Mouse (Mus musculus): ENCODE data around the gene Pkp2.
"Not testable (repeated sequence)": the region's sequence is repeated elsewhere in the genome, so short reads cannot be mapped to it uniquely, and the experiment has no call there.

Gene Pkp2

GRCm38 (mm10) chr16:16213079-16213760, at the start of gene Pkp2:
Gene Pkp2, plus strand, starts transcription at chr16:16213318.
- no peak for DNase-seq (ENCODE audit: low read depth, low spot score)

DNA sequence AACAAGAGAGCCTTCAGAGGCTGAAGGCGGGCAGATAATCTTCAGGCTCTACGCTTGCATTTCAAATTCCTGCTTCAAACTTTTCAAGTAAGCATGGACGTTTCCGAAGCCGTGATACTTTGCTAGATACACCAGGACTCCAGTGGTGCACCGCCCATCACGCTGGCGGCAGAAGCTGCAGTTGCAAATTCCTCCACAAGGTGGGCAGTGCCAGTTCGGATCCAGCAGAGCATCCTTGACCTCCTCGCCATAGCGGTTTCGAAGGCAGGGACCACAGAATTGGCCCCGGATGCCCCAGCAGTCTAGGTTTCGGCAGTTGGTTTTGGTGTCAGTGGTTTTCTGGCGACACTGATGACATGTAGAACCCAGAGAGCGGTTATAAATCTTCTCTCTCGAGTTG, 15.7 kb upstream of the Pkp2 start:
- DNase-seq (ENCODE audit: low read depth, low spot score), result no peak

DNA sequence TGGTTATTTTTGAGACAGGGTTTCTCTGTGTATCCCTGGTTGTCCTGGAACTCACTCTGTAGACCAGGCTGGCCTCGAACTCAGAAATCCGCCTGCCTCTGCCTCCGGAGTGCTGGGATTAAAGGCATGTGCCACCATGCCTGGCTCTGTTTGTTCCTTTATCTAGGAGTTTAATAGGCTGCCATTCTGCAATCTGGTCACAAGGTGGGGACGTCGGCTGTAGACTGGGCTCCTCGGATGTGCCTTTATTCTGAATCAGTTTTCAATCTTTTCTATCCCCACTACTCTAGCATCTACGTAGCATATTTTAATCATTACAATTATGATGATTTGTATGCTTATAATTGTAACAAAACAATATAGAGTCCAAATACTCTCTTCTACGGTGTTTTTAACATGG, 11.1 kb upstream of the Pkp2 start:
- not testable (repeated sequence) for DNase-seq (ENCODE audit: low read depth, low spot score)

- no peak for DNase-seq (ENCODE audit: low read depth, low spot score)
Measured at GRCm38 (mm10) chr16:16204648-16205047, 8.5 kb upstream of the Pkp2 start.

- DNase-seq (ENCODE audit: low read depth, low spot score), result peak; percentile 67
Measured at GRCm38 (mm10) chr16:16212723-16213078, 417 bp upstream of the Pkp2 start.

- DNase-seq (ENCODE audit: low read depth, low spot score), result no peak
Measured at GRCm38 (mm10) chr16:16213761-16214305, 715 bp downstream of the Pkp2 start.

DNA sequence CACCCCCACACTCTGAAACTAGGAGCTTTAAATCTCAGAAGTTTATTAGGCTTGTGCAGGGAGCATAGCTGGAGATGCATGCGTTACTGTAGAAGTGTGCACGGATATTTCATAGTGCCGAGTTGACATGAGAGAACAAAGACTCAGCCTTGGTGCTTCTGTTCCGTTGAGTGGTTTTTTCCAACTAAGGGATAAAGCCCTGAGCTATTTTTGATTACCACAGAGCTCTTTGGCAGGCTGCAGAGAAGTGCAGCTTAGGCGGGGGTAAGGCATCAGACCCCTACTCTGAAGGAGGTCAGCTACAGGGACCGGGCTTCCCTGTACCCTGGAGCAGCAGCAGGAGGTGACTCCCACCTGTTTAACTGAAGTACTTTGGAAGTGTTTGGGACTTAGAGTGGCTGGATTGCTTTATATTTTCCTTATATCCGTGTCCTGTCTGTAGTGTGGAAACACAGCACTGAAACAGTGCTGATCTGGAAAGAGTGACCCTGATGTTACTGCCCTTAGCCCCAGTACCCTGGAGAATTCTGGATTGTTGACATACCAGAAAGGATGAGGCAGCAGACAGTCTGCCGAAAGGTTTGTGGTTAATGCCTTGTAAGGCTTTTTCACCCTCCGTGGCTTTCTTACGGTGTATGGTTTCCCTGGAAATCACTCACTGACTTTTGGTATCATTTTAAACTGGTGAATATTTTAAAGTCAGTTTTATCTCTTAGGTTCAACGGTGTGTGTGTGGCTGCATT, 2.7 kb downstream of the Pkp2 start:
- no peak for DNase-seq (ENCODE audit: low read depth, low spot score)

GRCm38 (mm10) chr16:16216934-16217333, 3.8 kb downstream of the Pkp2 start:
- no peak for DNase-seq (ENCODE audit: low read depth, low spot score)

DNA sequence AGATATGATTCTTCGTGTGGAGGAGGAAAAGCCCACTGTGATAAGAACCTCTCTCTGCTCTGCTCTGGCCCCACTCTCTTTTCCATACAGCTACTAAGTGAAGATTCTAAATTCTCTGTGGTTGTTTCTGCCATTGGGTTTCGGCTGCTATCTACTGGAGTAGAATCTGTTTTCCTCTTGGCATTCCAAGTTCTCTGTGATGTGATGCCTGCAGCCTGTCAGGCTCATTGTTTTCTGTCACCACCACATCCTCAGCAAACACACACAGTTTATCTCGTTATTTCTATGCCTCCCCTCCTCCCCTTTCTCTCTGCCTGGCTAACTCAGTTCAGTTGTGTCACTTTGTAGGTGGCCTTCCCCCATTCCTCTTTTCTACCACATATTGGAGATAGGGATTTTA, 6.7 kb downstream of the Pkp2 start:
- no peak for DNase-seq (ENCODE audit: low read depth, low spot score)

DNA sequence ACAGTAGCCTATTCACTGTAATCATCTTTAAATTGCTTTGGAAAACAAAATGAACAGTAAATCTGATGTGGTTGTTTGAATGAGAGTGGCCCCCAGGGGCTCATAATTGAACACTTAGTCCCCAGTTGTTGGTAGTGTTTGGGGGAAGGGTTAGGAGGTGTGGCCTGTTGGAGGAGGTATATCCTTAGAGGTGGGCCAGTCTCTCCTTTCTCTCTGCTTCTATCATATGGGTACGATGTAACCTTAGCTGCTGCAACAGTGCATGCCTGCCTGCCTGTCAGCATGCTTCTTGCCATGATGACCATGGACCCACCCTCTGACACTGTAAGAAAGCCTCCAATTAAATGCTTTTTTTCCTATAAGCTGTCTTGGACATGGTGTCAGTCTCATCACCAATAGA, 9.5 kb downstream of the Pkp2 start:
- no peak for DNase-seq (ENCODE audit: low read depth, low spot score)

DNA sequence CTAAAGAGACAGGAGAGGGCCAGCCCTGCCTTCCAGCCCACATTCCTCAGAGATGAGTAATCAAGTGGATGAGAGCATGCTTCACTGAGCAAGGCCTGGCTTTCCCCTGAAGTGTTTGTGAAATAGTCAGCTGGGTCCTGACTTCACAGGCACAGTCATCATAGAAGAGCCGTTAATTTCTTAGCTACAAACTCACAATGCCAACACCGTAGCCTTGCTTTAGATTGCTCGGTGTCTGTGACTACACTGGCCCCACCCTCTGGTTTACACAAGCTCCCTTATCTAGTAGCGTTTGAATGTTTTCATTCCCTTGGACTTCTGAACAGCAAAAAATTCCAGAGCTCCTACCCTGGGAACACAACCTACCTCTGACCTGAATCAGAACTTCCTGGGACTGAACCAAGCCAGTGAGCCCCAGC, 11.4 kb downstream of the Pkp2 start:
- DNase-seq (ENCODE audit: low read depth, low spot score), result no peak

- no peak for DNase-seq (ENCODE audit: low read depth, low spot score)
Measured at GRCm38 (mm10) chr16:16225828-16226227, 12.7 kb downstream of the Pkp2 start.

- DNase-seq (ENCODE audit: low read depth, low spot score), result no peak
Measured at GRCm38 (mm10) chr16:16230439-16230838, 17.3 kb downstream of the Pkp2 start.

- DNase-seq (ENCODE audit: low read depth, low spot score), result no peak
Measured at GRCm38 (mm10) chr16:16233919-16234318, 20.8 kb downstream of the Pkp2 start.

GRCm38 (mm10) chr16:16236681-16237080, 23.6 kb downstream of the Pkp2 start:
- DNase-seq (ENCODE audit: low read depth, low spot score), result not testable (repeated sequence)

- no peak for DNase-seq (ENCODE audit: low read depth, low spot score)
Measured at GRCm38 (mm10) chr16:16238356-16238755, 25.2 kb downstream of the Pkp2 start.

- no peak for DNase-seq (ENCODE audit: low read depth, low spot score)
Measured at GRCm38 (mm10) chr16:16244711-16245110, 31.6 kb downstream of the Pkp2 start.

DNA sequence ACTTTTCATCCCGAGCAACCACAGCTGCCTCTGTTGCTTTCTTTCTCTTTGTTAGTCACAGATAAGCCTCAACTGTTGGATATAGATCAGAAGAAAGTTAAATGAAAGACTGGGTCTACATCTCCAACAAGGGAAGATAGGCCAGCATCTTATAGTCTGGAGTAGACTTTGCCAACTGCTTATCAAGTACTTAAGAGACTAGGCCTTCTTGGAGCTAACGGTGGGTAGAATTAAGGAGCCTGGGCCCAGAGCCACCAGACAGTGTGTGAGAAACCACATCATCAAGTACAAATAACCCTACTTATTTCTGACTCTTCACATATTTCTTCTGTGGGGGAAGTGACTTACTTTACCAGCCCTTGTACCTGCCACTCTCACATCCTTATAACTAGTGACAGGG, 37.4 kb downstream of the Pkp2 start:
- no peak for DNase-seq (ENCODE audit: low read depth, low spot score)

DNA sequence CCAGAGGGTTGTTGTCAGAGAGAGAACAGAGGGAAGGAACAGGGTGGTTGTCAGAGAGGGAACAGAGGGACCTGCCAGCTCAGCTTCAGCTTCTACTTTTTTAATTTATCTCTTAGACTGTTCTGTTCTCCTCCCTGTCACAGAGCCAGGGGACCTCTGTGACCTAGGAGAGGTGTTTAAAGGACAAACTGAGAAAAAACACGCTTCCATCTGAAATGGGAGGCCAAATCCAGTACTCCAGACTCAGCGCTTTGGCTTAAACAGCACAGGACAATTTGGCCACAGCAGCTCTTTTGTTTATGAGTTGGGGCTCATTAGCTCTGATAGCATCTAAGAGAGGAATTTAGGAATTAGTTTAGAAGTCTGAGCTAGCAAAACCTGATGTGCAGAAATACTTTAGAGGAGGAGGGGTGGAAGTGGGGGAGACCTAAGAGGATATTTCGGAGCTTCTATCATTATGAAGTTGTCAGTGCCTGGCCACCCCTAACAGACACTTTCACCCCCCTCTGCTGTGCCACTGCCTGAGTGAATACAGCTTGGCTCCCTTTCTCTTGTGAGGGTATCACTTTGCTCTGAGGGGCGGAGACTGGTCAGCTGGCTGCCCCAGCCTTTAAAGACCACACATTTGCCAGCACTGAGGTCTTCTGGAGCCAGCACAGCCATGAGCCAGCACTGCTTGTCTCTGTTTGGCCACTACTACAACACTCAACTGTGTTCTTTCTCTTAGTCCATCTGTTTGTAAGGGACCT, 40.4 kb downstream of the Pkp2 start:
- DNase-seq (ENCODE audit: low read depth, low spot score), result no peak

GRCm38 (mm10) chr16:16255217-16255616, 42.1 kb downstream of the Pkp2 start:
- DNase-seq (ENCODE audit: low read depth, low spot score), result no peak

DNA sequence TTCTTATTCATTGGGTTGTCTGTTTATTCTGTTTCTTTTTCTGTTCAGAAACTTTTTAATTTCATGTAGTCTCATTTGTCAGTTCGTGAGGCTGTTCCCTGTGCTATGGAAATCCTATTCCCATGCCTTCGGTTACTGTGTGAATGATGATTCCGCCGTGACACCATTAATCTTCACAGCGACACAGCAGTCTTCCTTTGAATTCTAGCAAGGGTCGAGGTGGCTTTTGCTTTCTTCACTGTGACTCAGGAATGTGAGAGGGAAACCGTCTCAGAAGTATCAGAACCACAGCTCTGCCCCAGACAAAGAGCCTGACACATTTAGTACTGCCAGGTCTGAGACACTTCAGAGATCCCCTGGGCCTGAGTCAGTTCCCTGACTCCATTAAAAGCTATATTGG, 42.8 kb downstream of the Pkp2 start:
- DNase-seq (ENCODE audit: low read depth, low spot score), result no peak

- DNase-seq (ENCODE audit: low read depth, low spot score), result no peak
Measured at GRCm38 (mm10) chr16:16256672-16257071, 43.6 kb downstream of the Pkp2 start.

All from telencephalon, adult 2 months (tissue).